Mouse (Mus musculus): ENCODE results near the gene Jade2.

Gene Jade2

DNA sequence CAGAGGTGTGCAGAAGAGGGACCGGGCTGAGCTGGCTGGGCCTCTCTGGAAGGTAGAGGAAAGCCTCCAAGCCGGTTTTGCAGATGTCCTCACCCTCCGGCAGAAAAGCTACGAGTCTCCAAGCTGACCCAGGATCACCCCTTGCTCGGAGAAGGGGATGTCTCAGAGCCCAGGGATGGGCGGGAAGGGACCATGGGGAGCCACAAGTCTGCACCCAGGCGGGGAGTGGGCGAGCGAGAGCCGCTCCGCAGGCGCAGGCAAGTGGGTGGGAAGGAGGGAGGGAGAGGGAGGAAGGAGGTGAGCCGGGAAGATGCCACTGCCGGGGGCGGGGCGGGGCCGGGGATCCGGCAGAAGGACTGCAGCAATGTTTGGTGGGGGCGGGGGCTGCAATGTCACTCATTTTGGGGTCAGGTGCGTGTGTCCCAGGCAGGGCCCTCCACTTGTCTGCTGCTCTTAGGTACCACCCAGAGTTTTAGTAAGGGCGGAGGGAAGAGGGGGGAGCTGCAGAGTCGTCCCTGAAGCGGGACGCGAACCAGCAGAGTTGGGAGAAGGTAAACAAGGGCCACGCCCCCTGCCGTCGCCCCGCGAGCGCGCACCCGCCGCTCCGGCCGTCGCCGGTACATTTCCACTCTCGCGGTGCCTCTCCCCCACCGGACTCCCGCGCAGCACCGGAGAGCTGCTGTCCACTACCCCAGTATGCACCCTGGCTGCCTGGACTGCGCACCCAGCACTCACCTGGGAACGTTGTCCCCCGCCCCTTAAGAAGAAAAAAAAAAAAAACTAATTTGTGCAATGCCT, 1.4 kb downstream of the Jade2 start:
- DNase-seq, result peak; percentile 63

GRCm38 (mm10) chr11:51854981-51855817, 2.3 kb downstream of the Jade2 start:
- DNase-seq, result peak; percentile 92

- DNase-seq, result no peak
Observed at GRCm38 (mm10) chr11:51852595-51852994, 4.9 kb downstream of the Jade2 start.

- DNase-seq, result no peak
Observed at GRCm38 (mm10) chr11:51852091-51852521, 5.3 kb downstream of the Jade2 start.

DNA sequence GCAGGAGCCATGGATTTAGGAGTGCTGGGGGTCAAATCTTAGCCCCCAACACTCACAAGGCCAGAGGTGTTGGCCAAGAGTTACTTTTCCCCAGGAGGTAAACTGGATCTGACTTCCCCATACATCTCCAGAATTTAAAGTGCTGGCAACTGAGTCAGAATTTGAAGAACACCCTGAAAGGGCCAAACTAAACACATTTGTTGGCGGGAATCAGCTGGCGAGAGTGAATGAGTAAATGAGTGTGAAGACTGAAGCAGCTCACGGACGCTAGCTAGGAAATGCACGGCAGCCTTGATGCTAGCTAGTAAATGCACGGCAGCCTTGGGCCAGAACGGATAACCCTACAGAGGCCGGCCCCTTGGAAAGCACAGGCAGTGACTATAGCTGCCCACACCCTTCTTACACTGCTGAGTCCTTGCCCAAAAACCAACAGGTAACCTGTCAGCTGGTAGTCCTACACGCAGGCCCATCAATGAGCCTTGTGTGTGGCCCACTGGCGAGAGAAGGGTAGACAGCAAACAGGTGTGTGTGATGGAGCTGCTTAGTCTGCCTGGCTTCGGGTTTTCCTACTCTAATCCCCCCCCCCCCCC, 6.6 kb downstream of the Jade2 start:
- no peak for DNase-seq

DNA sequence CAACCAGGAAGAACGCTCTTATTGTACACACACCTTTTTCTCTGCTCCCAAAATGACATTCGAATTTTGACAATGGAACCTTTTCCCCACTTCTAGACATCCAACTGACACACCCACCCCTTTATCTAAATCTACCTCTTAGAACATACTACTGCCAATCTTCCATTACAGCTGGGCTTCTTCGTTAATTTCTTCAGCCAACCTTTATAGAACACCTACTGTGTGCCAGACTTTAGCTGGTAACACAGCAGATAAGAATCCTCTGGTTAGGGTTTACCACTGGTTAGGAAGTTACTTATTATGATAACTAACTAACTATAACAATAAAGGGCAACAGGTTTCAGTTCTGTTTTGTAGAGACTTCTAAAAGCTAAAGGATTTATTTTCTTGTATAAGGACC, 9.1 kb downstream of the Jade2 start:
- no peak for DNase-seq

DNA sequence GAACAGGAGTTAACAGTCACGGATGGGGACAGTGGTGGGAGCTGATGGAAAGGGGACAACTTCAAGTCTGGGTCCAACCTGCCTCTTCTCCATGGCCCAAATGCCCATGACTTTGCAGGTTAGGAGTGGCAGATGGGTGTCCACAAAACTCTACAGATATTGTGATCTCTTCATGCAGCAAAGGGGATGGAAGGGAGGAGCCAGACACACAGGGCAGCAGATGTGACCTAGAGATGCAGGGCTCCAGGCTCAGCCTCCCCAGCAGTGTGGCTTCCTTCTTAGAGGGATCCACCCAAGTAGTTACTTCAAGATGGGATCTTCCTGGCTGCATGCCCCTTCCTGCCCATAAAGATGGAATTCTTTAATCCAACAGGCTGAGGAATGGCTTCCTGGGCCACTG, 9.6 kb downstream of the Jade2 start:
- DNase-seq, result no peak

DNA sequence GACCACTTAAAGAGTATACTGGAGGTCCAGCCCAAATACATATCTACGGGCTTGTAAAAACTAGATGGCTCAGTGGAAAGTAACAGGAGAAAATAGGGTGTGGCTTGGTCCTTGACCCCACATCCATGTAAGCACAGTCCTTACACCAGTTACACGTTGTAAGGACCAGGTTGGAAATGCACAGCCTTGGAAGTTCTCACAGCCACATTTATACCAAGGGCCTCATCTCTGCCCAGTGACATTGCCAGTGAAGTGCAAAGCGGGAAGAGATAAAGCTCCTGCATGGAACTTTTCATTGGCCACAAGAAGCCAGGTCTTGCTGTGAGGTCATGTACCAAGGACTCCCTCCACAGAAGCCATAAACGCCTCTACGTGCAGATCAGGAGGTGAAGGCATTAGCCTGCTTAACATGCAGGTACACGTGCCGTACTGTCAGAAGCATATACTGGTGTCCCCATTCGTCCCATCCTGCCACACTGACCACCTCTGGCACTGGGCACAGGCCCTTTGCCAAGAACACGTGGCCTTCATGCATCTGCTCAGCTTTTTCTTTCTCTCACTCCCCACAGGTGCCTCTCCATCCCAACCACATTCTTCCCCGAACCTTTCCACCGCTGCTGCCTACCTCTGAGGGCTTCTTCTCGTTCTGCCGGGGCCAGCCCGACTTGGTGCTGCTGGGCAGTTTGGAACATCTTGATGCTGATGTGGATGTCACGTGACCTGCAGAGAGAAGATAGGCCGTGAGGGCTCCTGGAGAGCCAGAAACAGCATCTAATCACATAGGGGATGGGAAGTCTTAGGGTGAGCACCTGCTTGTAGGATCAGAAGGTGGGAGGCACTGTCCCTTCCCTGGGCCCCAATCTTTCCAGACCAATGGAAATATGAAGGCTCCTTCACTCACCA, 11.2 kb downstream of the Jade2 start:
- no peak for DNase-seq

DNA sequence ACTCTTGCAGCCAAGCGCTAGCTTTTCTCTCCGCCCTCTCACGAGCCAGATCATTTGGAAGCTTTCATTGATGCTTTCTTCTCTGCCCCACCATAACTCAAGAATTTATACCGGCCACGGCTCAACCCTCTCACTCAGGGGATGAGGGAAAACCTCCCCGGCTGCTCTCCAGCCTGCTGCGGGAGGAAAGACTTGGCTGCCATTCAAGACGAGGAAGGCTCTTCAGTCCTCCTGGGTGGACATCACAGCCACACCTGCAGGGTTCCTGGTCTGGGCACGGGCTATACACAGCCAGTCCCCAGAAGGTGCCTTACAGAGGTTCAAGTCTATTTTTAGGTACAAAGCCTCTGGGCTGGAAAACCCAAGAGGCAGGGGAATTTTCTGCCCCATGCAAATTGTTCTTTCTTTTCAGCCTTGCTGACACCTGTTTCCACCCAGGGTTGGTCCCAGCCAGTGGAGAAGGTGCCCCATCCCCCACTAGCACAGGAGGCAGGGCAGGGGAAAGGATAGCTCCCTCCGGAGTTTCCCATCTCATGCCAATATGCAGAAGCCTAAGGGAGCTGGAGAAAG, 12.8 kb downstream of the Jade2 start:
- no peak for DNase-seq

- no peak for DNase-seq
Observed at GRCm38 (mm10) chr11:51843898-51844297, 13.6 kb downstream of the Jade2 start.

DNA sequence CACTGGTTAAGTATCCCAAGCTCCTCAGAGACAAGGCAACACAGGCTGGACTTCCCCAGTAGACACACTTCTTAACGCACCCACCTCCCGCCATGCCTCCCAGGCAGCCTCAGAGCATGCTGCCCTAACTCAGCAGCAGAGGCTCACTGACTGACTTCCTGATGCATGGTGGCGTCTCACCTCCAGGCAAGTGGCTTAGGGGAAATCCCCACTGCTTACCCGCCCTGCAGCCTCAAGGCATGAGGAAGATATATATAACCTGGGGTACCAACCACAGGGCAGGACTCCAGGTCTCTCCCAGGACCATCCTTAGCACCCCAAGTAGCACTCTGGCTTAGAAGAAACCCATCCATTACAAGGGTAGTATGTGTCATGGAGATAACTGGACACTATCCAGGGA, 14.3 kb downstream of the Jade2 start:
- DNase-seq, result no peak

DNA sequence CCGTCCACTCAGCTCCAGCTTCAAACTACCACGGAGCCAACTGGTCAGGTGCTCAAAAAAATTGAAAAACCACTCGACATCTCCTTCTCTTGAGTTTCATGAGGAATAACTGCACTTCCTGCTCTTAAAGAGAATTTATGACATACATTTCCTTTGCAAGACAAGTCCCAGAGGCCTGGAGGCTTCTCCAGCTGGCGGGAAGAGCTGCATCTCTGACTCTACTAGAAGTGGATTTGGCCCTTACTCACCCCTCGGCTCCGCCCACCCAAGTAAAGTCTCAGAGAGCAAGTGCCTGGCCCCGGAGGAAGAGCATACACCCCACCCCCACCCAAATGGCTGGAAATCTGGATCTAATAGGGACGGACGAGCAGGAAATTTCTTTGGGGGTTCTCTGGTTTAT, 16.3 kb downstream of the Jade2 start:
- DNase-seq, result no peak

- DNase-seq, result no peak
Observed at GRCm38 (mm10) chr11:51840657-51841056, 16.8 kb downstream of the Jade2 start.

- no peak for DNase-seq
Observed at GRCm38 (mm10) chr11:51839973-51840372, 17.5 kb downstream of the Jade2 start.

DNA sequence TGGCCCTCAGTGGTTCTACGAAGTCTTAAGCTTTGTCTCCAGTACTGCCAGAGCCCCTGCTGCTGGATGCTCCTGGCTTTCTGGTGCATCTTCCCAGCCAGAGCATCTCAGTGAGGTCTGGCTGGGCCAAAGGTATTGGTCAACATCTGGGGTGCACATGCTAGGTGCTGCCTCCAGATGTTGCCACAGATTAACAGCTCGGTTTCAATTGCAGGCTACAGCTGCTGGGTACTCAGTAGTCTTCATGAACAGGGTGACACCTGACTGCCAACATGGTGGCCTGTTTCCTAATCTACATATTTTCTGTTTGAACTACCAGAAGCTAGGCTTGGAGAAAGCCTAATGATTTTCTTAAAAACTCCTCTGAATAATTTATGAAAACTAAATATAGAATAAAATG, 18.3 kb downstream of the Jade2 start:
- DNase-seq, result no peak

- DNase-seq, result no peak
Observed at GRCm38 (mm10) chr11:51837164-51838153, 20.0 kb downstream of the Jade2 start.

DNA sequence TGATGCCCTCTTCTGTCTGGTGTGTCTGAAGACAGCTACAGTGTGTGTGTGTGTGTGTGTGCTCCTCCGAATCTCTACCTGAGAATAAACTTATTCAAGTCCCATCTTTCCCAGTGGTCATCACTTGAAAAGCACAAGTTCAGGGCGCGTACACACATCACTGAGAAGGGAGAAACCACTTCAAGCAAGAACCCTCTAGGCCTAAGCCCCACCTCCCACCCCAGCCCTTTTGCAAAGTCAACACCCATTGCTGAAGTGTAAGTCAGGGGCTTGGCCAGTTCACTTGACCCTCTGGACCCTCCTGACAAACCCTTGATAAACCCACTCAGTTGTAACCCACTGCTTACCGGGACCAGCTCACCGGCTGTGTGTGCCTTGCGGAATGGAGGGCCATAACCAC, 20.9 kb downstream of the Jade2 start:
- DNase-seq, result no peak

DNA sequence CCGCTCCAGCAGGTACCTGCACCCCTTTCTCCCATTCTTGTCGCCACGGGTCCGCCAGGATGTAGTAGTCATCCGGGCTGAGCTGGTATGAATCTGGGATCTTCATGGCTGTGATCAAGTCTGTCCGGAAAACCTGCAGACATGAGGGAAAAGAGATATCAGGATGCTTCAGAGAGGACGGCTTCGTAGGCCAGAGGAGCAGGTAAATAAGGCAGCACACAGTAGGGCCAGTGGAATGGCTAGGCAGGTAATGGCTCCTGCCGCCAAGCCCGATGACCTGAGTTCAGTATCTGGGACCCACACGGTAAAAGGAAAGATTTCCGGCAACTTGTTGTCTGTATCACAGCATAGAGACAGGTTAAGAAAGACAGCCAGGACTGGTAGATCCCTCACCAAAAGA, 21.9 kb downstream of the Jade2 start:
- DNase-seq, result no peak

- no peak for DNase-seq
Observed at GRCm38 (mm10) chr11:51834067-51834411, 23.4 kb downstream of the Jade2 start.

- no peak for DNase-seq
Observed at GRCm38 (mm10) chr11:51833393-51834066, 23.9 kb downstream of the Jade2 start.

- DNase-seq, result peak; percentile 30
Observed at GRCm38 (mm10) chr11:51832992-51833391, 24.5 kb downstream of the Jade2 start.

Data from retina, postnatal 1 day (tissue).